Mouse (Mus musculus) megakaryocyte-erythroid progenitor cell, adult 5-6 weeks (primary cell): ENCODE results near the gene Syt1. TPM values are rescaled to one million over a fixed set of nuclear protein-coding genes. Genes with fewer than 3 reads are reported as not detected.

ENCODE experiments used
- ATAC-seq: replicated peaks from 2 replicates; pipeline ENCODE4 v1.8.0; 2016; ENCODE audit warnings: mild to moderate bottlenecking, inconsistent platforms; ENCODE audit not compliant: severe bottlenecking, poor library complexity, low FRiP score, low TSS enrichment
- total RNA-seq, 2 experiments: library from RNA; stranded (forward) in 1 of 2; stranded (reverse) in 1 of 2; fragments of 200-1000, 215-1000 nt in 1 of 2; fragments of >200 nt in 1 of 2; fragmentation: Nextera tagmentation in 1 of 2; gene quantifications; 2 replicates each; pipeline ENCODE4 v1.2.3; 2014 to 2017

The Syt1 gene
- total RNA-seq, 2 experiments from 2014 or later = not detected

- no peak for ATAC-seq
Observed at GRCm38 (mm10) chr10:108480146-108480850, 530.5 kb downstream of the Syt1 start.

DNA sequence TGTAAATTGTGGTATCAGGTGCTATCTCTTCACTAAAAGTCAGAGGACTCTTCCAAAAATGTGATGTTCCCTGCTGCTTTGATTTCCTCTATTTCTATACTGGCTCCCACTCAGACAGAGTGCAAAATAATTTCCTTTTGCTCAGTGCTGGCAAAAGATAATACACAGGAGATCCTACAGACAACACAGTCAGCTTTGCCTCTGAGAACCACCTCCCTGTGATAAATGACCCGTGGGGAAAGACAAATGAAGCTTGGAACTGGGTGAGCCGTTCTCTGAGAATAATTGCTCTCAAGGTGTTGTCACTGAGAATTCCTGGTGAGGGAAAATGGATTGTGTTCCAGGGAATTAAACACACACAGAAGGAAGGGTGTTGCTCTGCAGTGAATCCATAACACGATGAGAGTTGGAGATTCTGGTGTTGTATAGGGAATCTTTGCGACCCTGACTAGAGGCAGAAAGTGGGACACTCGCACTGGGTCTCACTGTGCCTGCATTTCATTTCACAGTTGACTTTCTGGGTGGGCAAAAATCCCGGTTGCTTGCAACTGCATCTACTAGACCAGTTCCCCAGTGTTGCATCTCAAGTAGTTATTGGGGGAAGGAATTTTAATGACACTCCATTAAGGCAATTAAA lies 540.3 kb downstream of the Syt1 start:
- ATAC-seq = no peak

GRCm38 (mm10) chr10:108466539-108466938 lies 544.2 kb downstream of the Syt1 start:
- no peak for ATAC-seq

DNA sequence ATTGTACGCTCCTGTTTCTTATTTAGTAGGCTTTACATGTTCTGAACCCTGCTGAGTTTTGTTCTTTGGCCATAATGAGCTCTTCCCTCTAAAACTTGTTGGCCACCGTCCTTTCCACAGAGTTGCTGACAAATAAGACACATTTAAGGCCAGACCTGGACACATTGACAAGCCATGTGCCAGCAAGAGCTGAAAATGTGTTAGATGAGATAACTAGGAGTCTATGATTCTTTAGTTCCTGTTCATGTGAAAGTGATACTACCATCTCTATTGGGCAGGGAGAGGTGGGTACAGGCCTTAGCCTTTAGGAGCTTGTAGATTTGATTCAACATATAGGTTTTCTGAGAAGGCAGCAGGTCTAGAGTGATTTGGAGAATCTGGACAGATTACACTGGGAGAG lies 548.9 kb downstream of the Syt1 start:
- ATAC-seq = no peak

DNA sequence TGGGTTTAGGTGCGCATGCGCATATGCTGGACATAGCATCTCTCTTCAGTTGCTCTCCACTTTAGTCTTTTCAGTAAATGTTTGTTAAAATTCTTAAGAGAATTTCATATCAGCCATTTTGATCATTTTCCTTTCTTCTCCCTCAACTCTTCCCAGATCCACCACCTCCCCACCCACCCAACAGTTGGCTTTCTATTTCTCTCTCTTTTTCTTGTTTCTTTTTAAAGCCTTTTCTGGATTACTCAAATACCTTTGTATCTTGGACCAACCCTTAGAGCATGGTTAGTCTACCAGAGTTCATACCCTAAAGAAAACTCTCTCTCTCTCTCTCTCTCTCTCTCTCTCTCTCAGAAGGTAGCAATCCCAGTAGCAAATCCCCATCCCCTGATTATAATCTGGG lies 553.7 kb downstream of the Syt1 start:
- ATAC-seq = no peak

GRCm38 (mm10) chr10:108455883-108456282 lies 554.9 kb downstream of the Syt1 start:
- no peak for ATAC-seq

DNA sequence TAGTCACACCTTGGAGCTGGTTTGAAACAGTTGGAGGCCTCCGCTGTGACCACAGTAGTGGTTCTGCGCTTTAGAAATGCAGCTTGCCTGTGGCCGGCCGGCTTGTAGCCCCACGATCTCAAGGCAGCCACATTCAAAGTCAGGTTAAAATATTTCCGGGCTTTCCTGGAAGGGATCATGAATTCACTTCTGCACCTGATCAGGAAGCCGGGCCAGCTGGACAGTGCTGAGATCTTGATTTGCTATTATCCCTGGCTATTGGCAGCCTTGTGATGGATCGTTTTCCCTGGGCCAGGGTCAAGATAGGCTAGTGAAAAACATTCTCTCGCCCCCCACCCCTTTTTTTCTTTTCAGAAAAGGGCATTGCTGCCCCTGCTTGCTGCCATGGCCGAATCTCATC lies 555.6 kb downstream of the Syt1 start:
- peak; percentile 44; the same call in 1 of the 2 replicates for ATAC-seq

GRCm38 (mm10) chr10:108454691-108455117 lies 556.1 kb downstream of the Syt1 start:
- ATAC-seq = peak; percentile 47; the same call in 1 of the 2 replicates

GRCm38 (mm10) chr10:108453561-108453960 lies 557.2 kb downstream of the Syt1 start:
- ATAC-seq = no peak

DNA sequence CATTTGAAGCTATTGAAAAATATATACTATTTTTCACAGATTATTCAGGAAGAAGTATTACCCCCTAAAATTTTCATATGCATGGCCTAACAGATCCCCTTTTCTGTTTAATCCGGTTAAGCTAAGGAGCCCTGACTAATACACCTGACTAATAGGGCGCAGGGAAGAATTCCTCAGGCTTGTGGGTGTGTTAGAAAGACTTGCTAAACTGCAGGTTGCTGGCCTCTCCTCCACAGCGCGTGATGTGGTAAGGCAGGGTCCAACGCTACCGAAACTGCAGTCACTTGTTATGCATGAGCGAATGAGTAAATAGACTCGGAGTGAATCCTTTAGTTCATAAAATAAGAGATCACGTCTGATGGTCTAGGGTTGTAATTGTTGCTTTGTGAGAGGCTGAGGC lies 558.4 kb downstream of the Syt1 start:
- no peak for ATAC-seq

GRCm38 (mm10) chr10:108451516-108451915 lies 559.3 kb downstream of the Syt1 start:
- no peak for ATAC-seq

DNA sequence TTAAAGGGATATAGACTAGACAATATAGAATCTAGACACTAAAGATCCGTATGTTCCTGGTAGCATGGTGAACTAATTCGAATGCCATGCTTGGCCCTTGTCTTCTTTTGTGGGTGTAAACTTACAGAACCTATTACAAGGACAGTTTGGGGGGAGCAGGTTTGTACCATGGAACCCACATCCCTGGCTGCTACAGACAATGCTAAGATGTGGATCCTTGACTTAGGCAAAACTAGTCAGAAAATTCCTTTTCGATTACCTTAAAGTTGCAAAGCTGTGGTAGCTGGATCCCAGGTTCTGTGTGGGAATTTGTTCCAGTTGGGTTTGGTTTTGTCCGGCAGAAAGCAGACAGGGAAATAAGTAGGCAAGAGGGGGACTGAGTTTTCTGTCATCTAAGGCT lies 560.4 kb downstream of the Syt1 start:
- ATAC-seq = no peak

DNA sequence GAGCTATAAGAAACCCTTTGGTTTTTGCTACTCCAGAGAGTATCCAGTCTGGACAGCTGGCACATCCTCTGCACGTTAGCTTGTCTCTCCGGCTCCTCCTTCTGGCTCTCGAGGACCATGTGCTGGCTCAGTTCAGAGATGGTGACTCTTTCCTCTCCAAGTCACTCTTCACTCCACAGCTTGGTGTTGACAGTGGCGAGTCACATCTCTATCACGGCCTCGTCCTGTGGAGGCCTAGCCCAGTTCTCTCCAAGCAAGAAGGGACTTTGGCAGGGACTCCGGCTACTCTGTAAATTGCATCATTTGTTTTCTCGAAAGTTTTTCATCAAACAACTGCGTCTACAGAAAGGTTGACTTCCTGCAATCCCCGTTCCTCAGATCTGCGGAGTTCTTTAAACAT lies 562.4 kb downstream of the Syt1 start:
- no peak for ATAC-seq
